Mouse (Mus musculus): ENCODE data around the gene Krtap5-2. TPM values are rescaled to one million over a fixed set of nuclear protein-coding genes. Genes with fewer than 3 reads are reported as not detected.
"Not testable (repeated sequence)": the region's sequence is repeated elsewhere in the genome, so short reads cannot be mapped to it uniquely, and the experiment has no call there.

Gene Krtap5-2
- total RNA-seq, 2 experiments from 2014 or later = not detected

DNA sequence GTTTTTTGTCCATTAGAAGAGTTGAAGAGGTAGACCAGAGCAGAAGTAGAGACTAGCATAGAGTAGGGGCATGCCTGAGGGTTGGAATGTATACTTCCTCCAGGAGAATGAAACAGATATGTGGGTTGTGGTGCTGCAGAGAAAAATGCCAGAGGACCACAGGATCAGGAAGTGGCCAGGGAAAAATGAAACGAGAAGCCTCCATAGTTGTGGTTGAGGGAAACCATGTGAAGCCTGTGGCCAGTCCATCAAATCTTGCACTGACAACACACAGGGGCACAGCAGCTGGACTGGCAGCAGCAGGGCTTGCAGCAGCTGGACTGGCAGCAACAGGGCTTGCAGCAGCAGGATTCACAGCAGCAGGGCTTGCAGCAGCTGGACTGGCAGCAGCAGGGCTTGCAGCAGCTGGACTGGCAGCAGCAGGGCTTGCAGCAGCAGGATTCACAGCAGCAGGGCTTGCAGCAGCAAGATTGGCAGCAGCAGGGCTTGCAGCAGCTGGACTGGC lies 32.2 kb downstream of the Krtap5-2 start:
- DNase-seq; intact Hi-C loops (cut with DNase I): not testable (repeated sequence)

DNA sequence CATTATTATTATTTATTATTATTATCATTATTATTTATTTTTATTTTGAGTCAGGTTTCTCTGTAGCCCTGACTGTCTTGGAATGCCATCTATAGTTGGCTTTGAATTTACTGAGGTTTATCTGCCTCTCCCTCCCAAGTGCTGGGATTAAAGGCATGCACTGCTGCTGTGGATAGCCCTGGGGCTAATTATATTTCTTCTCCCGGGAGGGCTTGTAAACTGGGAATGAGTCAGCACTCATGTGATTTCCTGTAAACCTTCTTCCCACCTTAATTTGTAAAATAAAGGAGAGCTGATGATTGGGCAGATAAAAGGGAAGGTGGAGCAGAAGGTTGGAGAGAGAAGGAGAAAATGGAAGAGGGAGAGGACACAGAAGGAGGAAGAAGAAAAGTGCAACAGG lies 35.1 kb downstream of the Krtap5-2 start:
- DNase-seq = no peak
- intact Hi-C loops (cut with DNase I) = no loop called here

DNA sequence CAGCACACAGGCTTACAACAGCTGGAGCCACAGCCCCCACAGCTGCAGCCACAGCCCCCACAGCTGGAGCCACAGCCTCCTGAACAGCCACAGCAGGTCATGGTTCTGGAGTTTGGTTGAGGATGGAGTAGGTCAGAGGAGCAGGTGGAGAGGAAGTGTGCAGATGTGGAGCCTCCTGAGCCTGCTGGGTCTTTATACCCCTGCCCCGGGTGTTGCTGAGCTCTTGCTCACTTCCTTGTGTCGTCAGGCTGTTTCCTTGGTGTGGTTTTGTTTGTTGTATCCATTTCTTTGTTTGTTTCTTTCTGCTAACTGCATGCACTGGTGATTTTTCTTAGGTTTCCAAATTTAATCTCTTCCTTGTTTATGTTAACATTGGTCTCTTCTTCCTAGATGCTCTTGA lies 39.9 kb downstream of the Krtap5-2 start, which contains the start of gene Gm39115:
Gene Gm39115 (minus strand): TSS at position 101 of the 400 bp plus-strand sequence.
- DNase-seq; intact Hi-C loops (cut with DNase I): not testable (repeated sequence)

DNA sequence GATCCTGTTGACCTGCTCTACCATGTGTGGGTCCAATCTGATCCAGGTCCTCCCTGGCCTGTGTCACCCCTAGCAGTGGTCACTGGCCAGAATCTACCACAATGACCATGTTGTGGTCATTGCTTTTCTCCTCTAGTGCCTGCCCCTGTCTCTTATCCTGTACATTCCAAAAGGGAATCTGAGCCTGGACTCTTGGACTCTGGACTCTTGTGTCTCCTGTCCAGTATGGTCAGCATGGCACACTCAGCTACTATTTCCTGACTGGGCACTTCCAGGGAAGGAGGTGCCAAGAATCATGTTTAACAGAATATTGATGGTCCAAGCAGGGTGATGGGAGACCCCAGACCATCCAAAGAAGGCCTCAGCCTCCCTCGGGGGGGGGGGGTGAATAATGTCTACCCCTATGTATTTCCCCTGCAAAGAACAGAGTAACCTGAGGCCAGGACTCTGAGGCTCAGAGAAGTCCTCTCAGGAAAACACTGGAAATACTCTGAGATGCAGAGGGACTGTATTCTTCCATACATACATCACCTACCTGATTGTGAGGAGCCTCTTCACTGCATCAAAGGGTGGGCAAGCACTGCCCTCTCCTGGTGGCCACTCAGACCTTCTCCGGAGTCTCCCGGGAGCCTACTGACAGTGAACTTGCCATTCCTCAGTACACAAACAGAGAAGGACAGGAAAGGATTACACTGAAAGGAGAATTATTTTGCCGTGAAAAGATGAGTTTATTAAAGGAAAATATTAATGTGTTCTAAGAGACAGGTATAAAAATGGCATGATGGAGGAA lies 41.4 kb downstream of the Krtap5-2 start:
- intact Hi-C loops (cut with DNase I) = no loop called here

DNA sequence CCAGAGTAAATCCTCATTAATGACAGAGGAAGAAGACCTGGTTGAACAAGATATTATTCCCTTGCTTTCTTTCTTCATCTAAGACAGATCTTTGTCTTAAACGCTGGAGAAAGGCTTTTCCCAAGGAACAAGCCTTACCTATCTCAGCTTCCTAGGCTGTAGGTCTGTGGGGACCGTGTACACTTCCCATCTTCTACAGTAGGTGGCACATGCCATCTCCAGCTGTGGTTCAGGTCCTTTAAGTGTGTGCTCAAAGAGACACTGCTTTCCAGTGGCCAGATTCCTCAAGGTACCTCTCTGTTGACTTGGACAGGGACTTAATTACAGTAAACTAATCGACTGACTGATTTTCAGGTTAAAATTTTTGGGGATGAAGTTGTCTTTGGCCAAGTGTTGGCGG lies 47.0 kb downstream of the Krtap5-2 start:
- intact Hi-C loops (cut with DNase I) = no loop called here

More for the DNA sequence above, 41.4 kb downstream of the Krtap5-2 start:
- DNase-seq = peak; percentile 8 to 42

More for the DNA sequence above, 47.0 kb downstream of the Krtap5-2 start:
- DNase-seq = no peak

Other genes with a start within 250 kb of the Krtap5-2 start
- under 1 TPM; 0.12 to 0.46 TPM for gene Brsk2, start 226.3 kb downstream of the Krtap5-2 start, total RNA-seq (2021)
- gene Mob2, start 114.9 kb downstream of the Krtap5-2 start, total RNA-seq (2021) = 10 to 100 TPM; 39.9 to 43.0 TPM
- 10 to 100 TPM; 29.2 to 35.4 TPM for gene Dusp8, start 80.2 kb downstream of the Krtap5-2 start, total RNA-seq (2021)
- gene Gm45618, start 55.3 kb downstream of the Krtap5-2 start, total RNA-seq (2021) = not detected
- gene Gm39115, start 40.0 kb downstream of the Krtap5-2 start, total RNA-seq (2021) = not detected
- not detected for gene Gm45337, start 31.4 kb downstream of the Krtap5-2 start, total RNA-seq (2021)
- gene Gm29735, start 18.9 kb downstream of the Krtap5-2 start, total RNA-seq (2021) = not detected
- gene Gm4553, start 10.3 kb downstream of the Krtap5-2 start, total RNA-seq (2021) = not detected
- not detected for gene Gm10153, start 14.4 kb upstream of the Krtap5-2 start, total RNA-seq (2021)
- gene Krtap5-3, start 25.4 kb upstream of the Krtap5-2 start, total RNA-seq (2021) = not detected
- gene Gm7579, start 35.9 kb upstream of the Krtap5-2 start, total RNA-seq (2021) = not detected
- gene Krtap5-5, start 54.0 kb upstream of the Krtap5-2 start, total RNA-seq (2021) = not detected
- not detected for gene Gm40460, start 65.1 kb upstream of the Krtap5-2 start, total RNA-seq (2021)
- not detected for gene Gm2431, start 82.3 kb upstream of the Krtap5-2 start, total RNA-seq (2021)
- not detected for gene Gm4559, start 98.4 kb upstream of the Krtap5-2 start, total RNA-seq (2021)
- not detected for gene Krtap5-1, start 121.1 kb upstream of the Krtap5-2 start, total RNA-seq (2021)
- not detected for gene Krtap5-4, start 127.5 kb upstream of the Krtap5-2 start, total RNA-seq (2021)
- gene Ifitm10, start 197.7 kb upstream of the Krtap5-2 start, total RNA-seq (2021) = 1 to 10 TPM; 1.7 to 2.1 TPM
- gene Gm49369, start 206.7 kb upstream of the Krtap5-2 start, total RNA-seq (2021) = 1 to 10 TPM; 2.4 to 6.7 TPM
- 100 to 1,000 TPM; 572 to 613 TPM for gene Ctsd, start 212.0 kb upstream of the Krtap5-2 start, total RNA-seq (2021)

Data from heart, postnatal 14 days (tissue).